Mouse (Mus musculus) right cerebral cortex, adult 2 months (tissue): ENCODE measurements around the gene Tvp23b.

Experiments used
- DNase-seq, 2 experiments: peaks; one replicate each; pipeline ENCODE4 v3.0.0; 2021 to 2022; ENCODE audit warnings: low spot score in 2 of 2

Gene Tvp23b

DNA sequence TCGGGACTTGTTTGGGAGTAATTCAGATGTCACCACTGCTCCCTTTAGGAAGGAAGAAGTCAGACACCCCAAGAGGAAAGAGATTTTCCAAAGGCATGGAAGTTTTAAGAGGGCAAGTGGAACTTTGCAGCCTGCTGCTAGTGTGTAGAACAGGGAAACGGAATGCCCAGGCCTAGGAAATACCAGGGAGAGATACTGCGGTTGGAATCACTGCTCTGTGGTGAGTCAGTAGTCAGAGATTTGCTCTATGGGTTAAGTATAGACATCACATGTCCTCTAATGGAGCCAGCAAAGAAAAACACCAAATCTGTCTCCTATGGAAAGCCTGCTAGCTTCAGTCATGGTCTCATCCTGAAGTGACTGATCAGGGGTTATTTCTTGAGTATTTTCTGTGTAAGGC, 60.9 kb downstream of the Tvp23b start:
- no peak for DNase-seq

DNA sequence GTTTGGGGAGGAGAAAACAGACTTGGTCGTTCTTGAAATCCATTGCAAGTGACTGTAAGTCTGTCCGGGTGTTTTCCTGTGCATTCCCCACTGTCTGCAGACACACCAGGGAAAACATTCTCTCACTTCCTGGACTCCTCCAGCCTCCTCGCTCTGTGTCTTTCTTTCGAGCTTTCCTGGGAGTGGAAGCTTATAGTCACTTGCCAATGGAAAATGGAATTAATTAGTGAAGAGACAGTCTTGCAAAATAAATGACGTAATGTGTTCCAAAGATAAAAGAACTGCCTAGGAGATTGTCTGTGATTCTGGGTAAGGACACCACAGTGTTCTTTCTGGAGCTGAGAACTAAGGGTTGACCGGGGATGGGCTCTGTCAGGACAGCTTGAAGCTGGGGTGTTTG, 64.3 kb downstream of the Tvp23b start:
- DNase-seq = no peak

DNA sequence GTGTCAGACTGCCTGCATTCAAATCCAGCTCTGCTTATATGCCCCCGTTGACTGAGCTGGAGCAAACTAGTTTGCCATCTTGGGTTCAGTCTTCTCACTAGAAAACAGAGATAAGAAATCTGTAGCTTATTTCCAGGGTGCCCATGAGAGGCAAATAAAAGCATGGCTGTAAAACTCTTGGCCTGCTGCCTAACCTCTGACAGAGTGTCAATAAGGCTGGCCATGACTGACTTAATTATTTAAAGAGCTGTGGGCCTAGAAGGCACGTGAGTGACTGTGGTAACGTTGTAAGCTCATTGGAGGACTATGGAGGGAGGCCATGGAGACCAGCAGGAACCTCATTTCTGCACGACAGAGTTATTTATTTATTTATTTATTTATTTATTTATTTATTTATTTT, 66.3 kb downstream of the Tvp23b start:
- DNase-seq = no peak

DNA sequence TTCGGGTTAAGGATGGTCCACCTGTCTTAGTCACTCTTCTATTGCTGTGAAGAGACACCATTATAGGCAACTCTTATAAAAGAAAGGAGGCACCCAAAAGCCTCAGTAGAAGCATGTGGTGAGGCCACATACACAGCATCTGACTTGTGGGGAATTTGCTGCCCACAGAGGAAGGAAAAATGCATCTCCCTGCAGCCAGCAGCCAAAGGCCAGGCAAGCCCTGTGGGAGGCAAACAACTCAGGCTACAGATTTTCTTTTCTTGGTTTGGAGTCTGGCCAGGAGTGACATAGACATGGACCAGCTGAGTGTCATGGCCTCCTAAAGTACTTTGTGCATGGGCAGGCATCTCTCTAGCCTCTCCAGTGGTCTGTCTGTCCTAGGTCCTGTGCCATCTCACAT, 70.3 kb downstream of the Tvp23b start:
- DNase-seq = no peak

DNA sequence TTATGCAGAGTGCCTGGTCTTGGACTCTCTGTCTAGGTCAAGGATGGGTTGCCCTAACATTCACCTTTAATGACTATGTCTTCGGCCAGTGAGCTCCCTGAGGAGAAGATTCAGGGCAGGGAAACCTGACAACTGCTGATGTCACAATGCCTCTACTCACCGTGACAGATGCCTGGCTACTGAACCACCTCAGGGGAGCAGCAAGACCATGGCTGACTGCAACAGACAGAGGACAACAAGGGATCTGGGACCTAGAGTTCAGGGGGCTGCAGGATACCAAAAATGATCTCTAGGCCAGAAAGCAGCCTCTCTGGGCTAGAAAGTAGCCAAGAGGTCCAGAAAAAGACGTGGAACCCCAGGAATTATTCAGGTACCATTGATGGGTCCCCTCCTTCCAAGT, 71.8 kb downstream of the Tvp23b start, which contains the start of gene Cdrt4:
Gene Cdrt4 (plus strand): TSS at position 182 of the 400 bp plus-strand sequence.
- no peak for DNase-seq

DNA sequence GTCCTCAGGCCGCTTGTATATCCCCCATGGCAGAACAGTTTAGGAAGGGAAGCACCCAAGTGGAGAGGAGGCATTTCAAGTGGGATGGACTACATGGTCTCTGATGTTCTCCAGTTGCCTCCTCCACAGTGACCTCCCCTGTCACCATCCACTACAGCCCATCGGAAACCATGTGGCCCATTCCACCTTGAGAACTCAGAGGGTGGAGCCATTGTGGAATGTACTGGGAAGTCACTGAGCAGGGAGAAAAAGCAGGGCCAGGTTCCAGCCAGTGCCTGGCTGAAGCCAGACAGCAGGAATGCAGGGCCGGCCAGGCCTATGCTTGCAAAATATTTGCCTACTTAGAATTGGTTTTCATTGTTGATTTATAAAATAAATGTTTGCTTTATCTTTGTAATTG, 75.5 kb downstream of the Tvp23b start:
- DNase-seq = no peak

DNA sequence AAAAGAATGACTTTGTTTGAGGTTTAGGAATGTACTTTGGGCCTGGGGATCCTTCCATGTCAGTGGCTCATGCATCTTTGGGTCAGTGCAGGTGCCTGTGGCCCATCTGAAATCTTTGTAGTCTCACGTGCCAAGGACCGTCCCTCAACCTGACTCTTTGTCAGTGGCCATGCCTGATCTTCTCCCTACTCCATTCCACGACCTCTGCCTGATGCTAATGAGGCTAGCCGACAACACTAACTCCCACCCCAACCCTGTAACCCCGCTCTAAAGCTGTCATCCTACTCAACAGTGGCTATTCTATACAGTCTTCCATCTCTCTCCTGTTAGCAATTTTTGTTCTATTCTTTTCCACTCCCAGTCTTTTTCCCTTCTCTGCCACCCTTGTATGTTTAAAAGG, 75.9 kb downstream of the Tvp23b start:
- DNase-seq = no peak

DNA sequence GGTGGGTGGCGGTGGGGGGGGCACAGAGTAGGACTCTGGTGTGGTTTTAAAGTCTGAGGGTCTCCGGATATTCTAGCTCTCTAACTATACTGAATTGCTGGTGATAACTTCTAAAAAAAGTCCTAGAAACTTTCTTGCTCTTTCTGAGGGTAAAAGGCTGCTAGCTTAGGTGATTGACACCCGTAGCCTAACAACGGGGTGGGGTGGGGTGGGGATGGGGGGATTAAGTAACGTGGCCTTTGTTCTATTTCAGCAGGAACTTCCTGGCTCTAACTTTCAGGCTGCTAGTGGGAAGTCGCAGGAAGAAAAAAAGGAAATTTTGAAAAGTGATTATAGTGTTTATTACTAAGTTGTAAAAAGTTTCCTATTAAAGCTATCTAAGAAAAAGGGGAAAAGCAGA, 76.5 kb downstream of the Tvp23b start:
- DNase-seq = no peak

DNA sequence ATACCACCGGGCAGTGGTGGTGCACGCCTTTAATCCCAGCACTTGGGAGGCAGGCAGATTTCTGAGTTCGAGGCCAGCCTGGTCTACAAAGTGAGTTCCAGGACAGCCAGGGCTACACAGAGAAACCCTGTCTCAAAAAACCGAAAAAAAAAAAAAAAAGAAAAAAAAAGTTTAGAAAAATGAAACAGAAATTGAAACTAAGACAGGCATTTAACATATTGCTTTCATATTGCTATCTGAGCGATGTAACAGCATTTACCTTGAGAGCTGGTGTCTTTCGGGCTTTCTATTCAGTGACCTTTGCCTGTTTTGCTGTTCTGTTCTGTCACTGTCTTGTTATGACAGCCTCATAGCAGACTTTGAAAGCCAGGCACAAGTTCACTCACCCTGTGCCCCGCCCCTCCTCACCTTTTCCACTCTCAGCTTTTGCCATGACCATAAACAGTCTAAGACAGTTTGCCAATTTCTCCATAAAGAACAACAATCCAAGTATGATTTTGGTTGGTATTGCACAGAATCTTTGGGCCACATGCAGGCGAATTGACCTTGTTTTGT, 78.4 kb downstream of the Tvp23b start:
- no peak for DNase-seq

DNA sequence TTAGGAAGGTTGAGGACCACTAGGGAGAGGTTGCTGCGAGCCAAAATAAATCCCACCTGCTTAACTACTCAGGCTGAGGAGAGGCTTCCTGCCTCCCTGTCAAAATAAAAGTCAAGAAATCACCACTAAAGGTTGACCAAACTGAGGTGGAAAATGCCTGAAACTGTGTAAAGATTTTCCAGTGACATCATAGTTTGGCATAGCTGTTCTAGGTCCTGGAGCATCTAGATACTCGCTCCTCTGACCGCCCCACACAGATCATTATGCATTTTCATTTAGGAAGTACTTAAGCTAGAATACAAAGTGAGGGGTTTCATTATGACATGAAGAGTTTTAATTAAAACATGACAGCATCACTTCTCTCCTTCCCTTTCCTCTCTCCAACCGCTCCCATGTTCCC, 84.0 kb downstream of the Tvp23b start:
- DNase-seq = no peak

DNA sequence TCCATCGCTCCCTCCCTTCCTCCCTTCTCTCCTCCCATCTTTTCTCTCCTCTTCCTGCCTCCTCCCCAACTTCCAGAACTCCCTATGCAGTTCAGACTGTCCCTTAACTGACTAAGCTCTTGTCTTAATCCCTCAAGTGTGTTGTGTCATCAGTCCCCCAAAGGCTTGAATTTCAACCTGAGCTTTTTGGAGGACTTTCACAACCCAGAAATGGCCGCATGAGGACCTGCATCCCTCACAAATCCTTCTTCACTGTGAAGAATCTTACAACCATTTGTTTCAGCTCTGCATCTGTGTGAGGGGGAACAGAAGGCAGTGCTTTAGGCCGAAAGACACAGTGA, 87.1 kb downstream of the Tvp23b start:
- DNase-seq = no peak
